Mouse (Mus musculus): ENCODE data around the gene Itk. TPM values are rescaled to one million over a fixed set of nuclear protein-coding genes. Genes with fewer than 3 reads are reported as not detected.

Itk gene
- polyA plus RNA-seq, 1 experiment: 11.5 TPM

DNA sequence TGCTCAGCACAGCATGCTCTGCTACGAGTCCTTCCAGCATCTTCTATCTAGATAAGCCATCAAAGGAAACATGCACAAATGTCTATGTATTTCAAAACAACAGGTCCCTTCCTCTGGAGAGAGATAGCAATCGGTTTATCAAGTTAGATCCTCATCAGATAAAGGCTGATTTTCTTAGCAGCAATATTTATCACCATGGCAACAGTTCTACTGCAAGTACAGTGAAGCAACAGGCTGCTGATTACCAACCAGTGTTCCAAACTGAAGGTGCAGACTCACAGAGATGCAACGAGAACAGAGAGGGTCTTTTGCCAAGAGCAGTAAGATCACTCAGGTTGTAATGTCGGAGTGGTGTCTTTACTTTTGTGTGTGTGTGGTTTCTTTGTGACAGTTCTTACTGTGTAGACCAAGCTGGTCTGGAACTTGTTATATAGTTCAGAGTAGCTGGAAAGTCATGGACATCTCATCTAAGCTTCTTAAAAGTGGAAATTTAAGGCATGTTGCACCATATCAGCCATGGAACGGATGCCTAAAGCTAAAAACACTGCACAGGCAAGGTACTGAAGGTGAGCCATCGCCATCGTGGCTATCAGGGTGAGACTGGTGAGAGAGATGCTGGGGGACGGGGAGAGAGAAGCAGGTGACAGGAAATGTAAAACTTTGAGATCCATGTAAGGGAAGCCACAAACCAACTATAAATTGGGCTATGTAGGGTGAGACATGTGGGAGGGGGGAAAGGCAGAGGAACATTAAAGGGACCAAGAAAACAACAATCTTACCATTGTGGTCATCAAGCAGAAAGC lies 32.0 kb upstream of the Itk start:
- H3K4me1 ChIP-seq (ENCODE audit: control insufficient read depth, insufficient read depth, insufficient read length): no peaks in the 10 kb centered on the region; the same call in 1 of the 2 replicates
- TF ChIP-seq CTCF (IDR thresholded peaks at IDR 0.05; ENCODE audit: extremely low read depth, insufficient read depth, insufficient read length, insufficient replicate concordance) (no peak), POLR2A (IDR thresholded peaks at IDR 0.05; ENCODE audit: low read depth, low read length) (no peak)
- DNase-seq (ENCODE audit: low read depth in 1 of 2, low spot score in 2 of 2): peak in 1 of 2 experiments; percentile 32
- WGBS: 40% methylated on average over 8 of the region's 8 CpGs
- H3K36me3 ChIP-seq (ENCODE audit: control insufficient read depth, insufficient read depth, low read length): no peaks in the 10 kb centered on the region
- H3K4me3 ChIP-seq (ENCODE audit: extremely low read depth, insufficient read depth, insufficient read length): no peak overlapping the region
- H3K27ac ChIP-seq (ENCODE audit: insufficient read depth, low read length): no peak overlapping the region
- H3K27me3 ChIP-seq (ENCODE audit: control insufficient read depth, insufficient read depth, low read length): no peaks in the 10 kb centered on the region

DNA sequence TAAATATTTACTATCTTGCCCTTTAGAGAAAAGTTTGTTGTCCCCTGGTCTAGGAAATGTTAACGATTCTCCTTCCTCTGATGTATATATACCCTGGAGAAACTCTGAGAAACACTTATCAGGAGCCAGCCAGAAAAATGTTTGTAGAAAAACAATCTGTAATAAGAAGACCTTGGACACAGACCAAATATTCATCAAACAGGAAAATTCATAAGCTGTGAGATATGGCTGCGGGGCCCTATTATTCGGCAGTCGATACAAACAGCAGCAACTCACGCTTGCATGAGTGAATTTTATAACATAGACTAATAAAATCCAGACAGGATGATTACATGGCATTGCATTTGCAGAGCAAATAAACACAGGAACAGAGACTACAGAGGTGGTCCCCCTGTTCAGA lies 29.5 kb upstream of the Itk start:
- WGBS: 87% methylated on average over 5 of the region's 5 CpGs
- no peaks in the 10 kb centered on the region for H3K36me3 ChIP-seq (ENCODE audit: control insufficient read depth, insufficient read depth, low read length)
- H3K4me3 ChIP-seq (ENCODE audit: extremely low read depth, insufficient read depth, insufficient read length): no peak overlapping the region
- H3K4me1 ChIP-seq (ENCODE audit: control insufficient read depth, insufficient read depth, insufficient read length): no peaks in the 10 kb centered on the region; the same call in 1 of the 2 replicates
- no peaks in the 10 kb centered on the region for H3K27me3 ChIP-seq (ENCODE audit: control insufficient read depth, insufficient read depth, low read length)
- no peak for DNase-seq (ENCODE audit: low read depth in 1 of 2, low spot score in 2 of 2)
- H3K27ac ChIP-seq (ENCODE audit: insufficient read depth, low read length): no peak overlapping the region
- TF ChIP-seq CTCF (IDR thresholded peaks at IDR 0.05; ENCODE audit: extremely low read depth, insufficient read depth, insufficient read length, insufficient replicate concordance): no peak
- no peak for TF ChIP-seq POLR2A (IDR thresholded peaks at IDR 0.05; ENCODE audit: low read depth, low read length)

DNA sequence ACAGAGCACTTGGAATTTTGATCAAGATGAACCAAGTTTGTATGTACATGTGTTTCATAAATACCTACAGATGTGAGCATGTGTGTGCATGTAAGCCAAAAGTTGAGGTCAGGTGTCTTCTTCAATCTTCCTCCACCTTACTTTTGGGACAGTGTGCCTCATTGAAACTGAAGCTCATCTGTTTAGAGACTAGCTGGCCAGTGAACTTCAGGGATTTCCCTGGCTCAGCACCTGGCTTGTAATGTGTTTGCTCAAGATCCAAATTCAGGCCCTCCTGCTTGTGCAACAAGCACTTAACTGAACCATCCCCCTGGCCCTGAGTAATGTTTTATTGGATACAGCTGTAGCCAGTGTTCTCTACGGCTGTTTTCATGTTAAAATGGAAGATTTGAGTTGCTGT lies 29.1 kb upstream of the Itk start:
- no peak overlapping the region for H3K4me3 ChIP-seq (ENCODE audit: extremely low read depth, insufficient read depth, insufficient read length)
- H3K27me3 ChIP-seq (ENCODE audit: control insufficient read depth, insufficient read depth, low read length): no peaks in the 10 kb centered on the region
- 88% methylated on average over 1 of the region's 1 CpGs for WGBS
- H3K27ac ChIP-seq (ENCODE audit: insufficient read depth, low read length): no peak overlapping the region
- no peaks in the 10 kb centered on the region for H3K36me3 ChIP-seq (ENCODE audit: control insufficient read depth, insufficient read depth, low read length)
- no peak for DNase-seq (ENCODE audit: low read depth in 1 of 2, low spot score in 2 of 2)
- no peak for TF ChIP-seq POLR2A (IDR thresholded peaks at IDR 0.05; ENCODE audit: low read depth, low read length)
- no peak for TF ChIP-seq CTCF (IDR thresholded peaks at IDR 0.05; ENCODE audit: extremely low read depth, insufficient read depth, insufficient read length, insufficient replicate concordance)
- H3K4me1 ChIP-seq (ENCODE audit: control insufficient read depth, insufficient read depth, insufficient read length): no peaks in the 10 kb centered on the region; the same call in 1 of the 2 replicates

DNA sequence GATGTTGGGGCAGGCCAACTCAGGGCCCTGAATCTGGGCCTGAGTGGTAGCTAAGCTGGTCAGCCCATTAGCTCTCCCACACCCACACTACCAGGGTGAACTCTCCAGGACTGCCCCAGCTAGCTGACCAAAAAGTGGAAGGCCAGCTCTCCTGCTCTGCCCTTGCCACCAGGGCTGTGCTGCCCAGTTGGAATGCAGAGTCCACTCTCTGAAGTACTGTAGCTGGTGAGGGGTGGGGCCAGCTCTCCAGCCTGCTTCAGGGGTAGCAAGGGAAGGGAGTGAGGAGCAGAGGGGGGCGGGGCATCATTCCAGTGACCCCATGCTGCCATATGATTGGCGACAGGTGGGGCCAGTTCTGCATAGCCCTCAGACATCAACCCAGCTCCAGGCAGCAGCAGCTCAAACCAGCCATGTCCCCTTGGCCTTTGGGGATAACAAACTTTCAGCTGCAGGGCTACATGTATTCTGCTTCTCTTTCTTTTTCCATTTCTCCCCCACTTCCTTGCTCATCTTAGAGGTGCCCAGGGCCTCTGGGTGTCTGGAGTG lies 20.8 kb upstream of the Itk start:
- Histone ChIP-seq H3K36me3 (ENCODE audit: control insufficient read depth, insufficient read depth, low read length) (no peaks in the 10 kb centered on the region), H3K4me3 (ENCODE audit: extremely low read depth, insufficient read depth, insufficient read length) (no peak overlapping the region), H3K27ac (ENCODE audit: insufficient read depth, low read length) (no peak overlapping the region), H3K4me1 (ENCODE audit: control insufficient read depth, insufficient read depth, insufficient read length) (peaks cover 9% of the 10 kb centered on the region; the same call in 1 of the 2 replicates), H3K27me3 (ENCODE audit: control insufficient read depth, insufficient read depth, low read length) (no peaks in the 10 kb centered on the region)
- TF ChIP-seq CTCF (IDR thresholded peaks at IDR 0.05; ENCODE audit: extremely low read depth, insufficient read depth, insufficient read length, insufficient replicate concordance): no peak
- no peak for TF ChIP-seq POLR2A (IDR thresholded peaks at IDR 0.05; ENCODE audit: low read depth, low read length)
- DNase-seq (ENCODE audit: low read depth in 1 of 2, low spot score in 2 of 2): no peak
- WGBS: 92% methylated on average over 2 of the region's 2 CpGs

DNA sequence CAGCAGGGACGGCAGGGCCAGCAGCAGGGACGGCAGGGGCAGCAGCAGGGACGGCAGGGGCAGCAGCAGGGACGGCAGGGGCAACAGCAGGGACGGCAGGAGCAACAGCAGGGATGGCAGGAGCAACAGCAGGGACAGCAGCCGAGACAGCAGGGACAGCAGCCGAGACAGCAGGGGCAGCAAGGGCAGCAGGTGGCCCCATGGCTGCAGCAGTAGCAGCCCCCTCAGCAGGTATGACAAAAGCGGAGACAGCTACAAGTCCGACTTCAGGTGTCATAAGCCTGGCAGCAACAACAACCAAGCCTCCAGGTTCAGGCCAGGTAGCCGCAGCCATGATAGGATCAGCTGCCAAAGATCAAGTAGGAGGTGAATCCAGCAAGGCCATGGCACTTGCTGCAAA lies 17.4 kb upstream of the Itk start:
- Histone ChIP-seq H3K27ac (ENCODE audit: insufficient read depth, low read length) (no peak overlapping the region), H3K4me3 (ENCODE audit: extremely low read depth, insufficient read depth, insufficient read length) (no peak overlapping the region), H3K27me3 (ENCODE audit: control insufficient read depth, insufficient read depth, low read length) (no peaks in the 10 kb centered on the region), H3K36me3 (ENCODE audit: control insufficient read depth, insufficient read depth, low read length) (no peaks in the 10 kb centered on the region), H3K4me1 (ENCODE audit: control insufficient read depth, insufficient read depth, insufficient read length) (peaks cover 9% of the 10 kb centered on the region; the same call in 1 of the 2 replicates)
- no peak for DNase-seq (ENCODE audit: low read depth in 1 of 2, low spot score in 2 of 2)
- WGBS: 85% methylated on average over 10 of the region's 10 CpGs
- no peak for TF ChIP-seq CTCF (IDR thresholded peaks at IDR 0.05; ENCODE audit: extremely low read depth, insufficient read depth, insufficient read length, insufficient replicate concordance)
- no peak for TF ChIP-seq POLR2A (IDR thresholded peaks at IDR 0.05; ENCODE audit: low read depth, low read length)

DNA sequence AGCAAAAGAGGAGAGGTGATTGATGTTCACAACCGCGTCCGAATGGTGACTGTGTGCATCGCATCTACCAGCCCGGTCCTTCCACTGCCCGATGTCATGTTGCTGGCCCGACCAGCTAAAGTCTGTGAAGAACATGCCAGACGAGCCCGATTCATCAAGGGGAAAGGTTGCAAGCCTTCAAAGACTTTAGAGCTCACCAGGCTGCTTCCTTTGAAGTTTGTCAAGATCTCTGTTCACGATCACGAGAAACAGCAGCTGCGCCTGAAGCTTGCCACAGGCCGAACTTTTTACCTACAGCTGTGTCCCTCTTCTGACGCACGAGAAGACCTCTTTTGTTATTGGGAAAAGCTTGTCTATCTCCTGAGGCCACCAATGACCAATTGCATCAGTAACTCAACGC lies 15.7 kb upstream of the Itk start:
- H3K27me3 ChIP-seq (ENCODE audit: control insufficient read depth, insufficient read depth, low read length): no peaks in the 10 kb centered on the region
- no peak for TF ChIP-seq POLR2A (IDR thresholded peaks at IDR 0.05; ENCODE audit: low read depth, low read length)
- TF ChIP-seq CTCF (IDR thresholded peaks at IDR 0.05; ENCODE audit: extremely low read depth, insufficient read depth, insufficient read length, insufficient replicate concordance): no peak
- WGBS: 83% methylated on average over 16 of the region's 16 CpGs
- peaks cover 2% of the 10 kb centered on the region; the same call in 1 of the 2 replicates for H3K4me1 ChIP-seq (ENCODE audit: control insufficient read depth, insufficient read depth, insufficient read length)
- H3K4me3 ChIP-seq (ENCODE audit: extremely low read depth, insufficient read depth, insufficient read length): no peak overlapping the region
- H3K27ac ChIP-seq (ENCODE audit: insufficient read depth, low read length): peak overlapping the region; percentile 37; the same call in 1 of the 2 replicates
- DNase-seq (ENCODE audit: low read depth in 1 of 2, low spot score in 2 of 2): no peak
- H3K36me3 ChIP-seq (ENCODE audit: control insufficient read depth, insufficient read depth, low read length): no peaks in the 10 kb centered on the region

DNA sequence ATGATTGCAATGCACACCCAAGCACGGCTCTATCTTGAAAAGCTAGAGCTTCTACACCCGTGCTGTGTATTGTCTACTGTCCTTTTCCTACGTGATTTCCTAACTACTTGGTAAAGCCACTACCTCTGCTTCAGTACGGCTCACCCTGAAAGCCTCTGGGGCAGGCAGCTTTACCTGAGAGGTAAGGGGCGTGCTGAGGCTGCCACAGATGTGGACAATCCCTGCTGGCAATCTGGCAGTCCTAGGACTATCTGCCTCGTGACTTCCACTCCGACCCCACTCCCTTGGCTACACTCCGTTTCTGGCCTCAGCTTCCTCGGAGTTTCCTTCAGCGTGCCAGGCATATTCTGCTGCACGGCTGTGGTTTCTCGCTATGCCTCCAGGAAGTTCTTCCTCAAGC lies 12.2 kb upstream of the Itk start:
- Histone ChIP-seq H3K4me3 (ENCODE audit: extremely low read depth, insufficient read depth, insufficient read length) (no peak overlapping the region), H3K27ac (ENCODE audit: insufficient read depth, low read length) (no peak overlapping the region), H3K27me3 (ENCODE audit: control insufficient read depth, insufficient read depth, low read length) (no peaks in the 10 kb centered on the region), H3K36me3 (ENCODE audit: control insufficient read depth, insufficient read depth, low read length) (no peaks in the 10 kb centered on the region), H3K4me1 (ENCODE audit: control insufficient read depth, insufficient read depth, insufficient read length) (peaks cover 12% of the 10 kb centered on the region; the same call in 1 of the 2 replicates)
- WGBS: 83% methylated on average over 12 of the region's 12 CpGs
- TF ChIP-seq CTCF (IDR thresholded peaks at IDR 0.05; ENCODE audit: extremely low read depth, insufficient read depth, insufficient read length, insufficient replicate concordance) (no peak), POLR2A (IDR thresholded peaks at IDR 0.05; ENCODE audit: low read depth, low read length) (no peak)
- no peak for DNase-seq (ENCODE audit: low read depth in 1 of 2, low spot score in 2 of 2)
